Mouse (Mus musculus) myocyte (in vitro differentiated cells): Measurements from ENCODE around the gene Abhd12b.

Source experiments
- CEBPB ChIP-seq: IDR thresholded peaks from 2 replicates; pipeline ENCODE4 v1.6.1; 2011; ENCODE audit warnings: mild to moderate bottlenecking, moderate library complexity; ENCODE audit not compliant: poor library complexity, insufficient read depth, severe bottlenecking
- E2F4 ChIP-seq: IDR thresholded peaks from one replicate; pipeline ENCODE4 v1.6.1; 2011; ENCODE audit warnings: mild to moderate bottlenecking, control low read depth, moderate library complexity; ENCODE audit not compliant: insufficient read depth
- MAX ChIP-seq: IDR thresholded peaks from one replicate; pipeline ENCODE4 v1.6.1; 2011; ENCODE audit warnings: low read depth, mild to moderate bottlenecking, control low read depth
- MYOD1 ChIP-seq, 3 experiments: IDR thresholded peaks; one replicate each; pipeline ENCODE4 v1.6.1; 2011; ENCODE audit warnings: control low read depth in 2 of 3, low read depth in 2 of 3, mild to moderate bottlenecking in 2 of 3, moderate library complexity in 1 of 3; ENCODE audit not compliant: insufficient read length in 2 of 3, control insufficient read depth in 1 of 3
- MYOG ChIP-seq, 3 experiments: IDR thresholded peaks; one replicate each; pipeline ENCODE4 v1.6.1; 2011; ENCODE audit warnings: control low read depth in 2 of 3, low read depth in 2 of 3, mild to moderate bottlenecking in 2 of 3; ENCODE audit not compliant: insufficient read length in 2 of 3, control insufficient read depth in 1 of 3, insufficient read depth in 1 of 3
- POLR2A ChIP-seq: IDR thresholded peaks from one replicate; pipeline ENCODE4 v1.6.1; 2011; ENCODE audit warnings: low read depth, mild to moderate bottlenecking, control low read depth, moderate library complexity; ENCODE audit not compliant: insufficient read length
- POLR2AphosphoS2 ChIP-seq: IDR thresholded peaks from one replicate; pipeline ENCODE4 v1.6.1; 2011; ENCODE audit warnings: low read depth, control low read depth; ENCODE audit not compliant: insufficient read length
- USF1 ChIP-seq: IDR thresholded peaks from one replicate; pipeline ENCODE4 v1.6.1; 2011; ENCODE audit warnings: low read depth, mild to moderate bottlenecking, control low read depth, moderate library complexity

- TF ChIP-seq USF1 (no peak), POLR2AphosphoS2 (no peak), E2F4 (no peak), MAX (no peak), POLR2A (no peak), MYOG (IDR thresholded peaks at IDR 0.05; ENCODE audit: control insufficient read depth in 1 of 3, insufficient read depth in 1 of 3, insufficient read length in 2 of 3, low read depth in 2 of 3) (no peak), CEBPB (no peak), MYOD1 (IDR thresholded peaks at IDR 0.05; ENCODE audit: control insufficient read depth in 1 of 3, insufficient read length in 2 of 3, low read depth in 2 of 3) (no peak)
Measured at GRCm38 (mm10) chr12:70169969-70170368, 16.0 kb downstream of the Abhd12b start.
